Mouse (Mus musculus) ES-E14 (cell line): Measurements from ENCODE around the gene Mrpl58. TPM values are rescaled to one million over a fixed set of nuclear protein-coding genes. Genes with fewer than 3 reads are reported as not detected.

Experiments used
- DNase-seq: peaks from one replicate; pipeline ENCODE4 v3.0.0-alpha.2; 2013; ENCODE audit warnings: low read depth, low spot score
- H3K27ac ChIP-seq: 2 replicates; pipeline ENCODE4 v1.5.1; 2012; ENCODE audit warnings: low read depth, mild to moderate bottlenecking, low read length, moderate library complexity, mixed read lengths; ENCODE audit not compliant: poor library complexity, insufficient read depth, severe bottlenecking
- H3K36me3 ChIP-seq: 2 replicates; pipeline ENCODE4 v1.6.1; 2012; ENCODE audit warnings: mild to moderate bottlenecking, low read length, moderate library complexity, mixed read lengths; ENCODE audit not compliant: control insufficient read depth, poor library complexity, insufficient read depth, severe bottlenecking
- H3K4me1 ChIP-seq, 2 experiments: fragments of 150-350 bp in 1 of 2; sonication (generic) in 1 of 2; 2 replicates each; pipeline ENCODE4 v1.6.1; 2012; ENCODE audit warnings: low read length in 2 of 2, mild to moderate bottlenecking in 1 of 2, mixed read lengths in 1 of 2; ENCODE audit not compliant: control insufficient read depth in 2 of 2, insufficient read depth in 2 of 2, poor library complexity in 1 of 2
- H3K4me3 ChIP-seq, 2 experiments: fragments of 150-350 bp in 1 of 2; sonication (generic) in 1 of 2; 2 replicates each; pipeline ENCODE4 v1.5.1; 2012; ENCODE audit warnings: low read length in 2 of 2, low read depth in 1 of 2, mild to moderate bottlenecking in 1 of 2, mixed read lengths in 1 of 2; ENCODE audit not compliant: insufficient read depth in 1 of 2, poor library complexity in 1 of 2, severe bottlenecking in 1 of 2
- H3K9ac ChIP-seq: 2 replicates; pipeline ENCODE4 v1.6.1; 2012; ENCODE audit warnings: low read depth, mild to moderate bottlenecking, low read length, mixed read lengths; ENCODE audit not compliant: poor library complexity, insufficient read depth, severe bottlenecking
- H3K9me3 ChIP-seq: fragments of 150-350 bp; sonication (generic); 2 replicates; pipeline ENCODE4 v1.6.1; 2012; ENCODE audit warnings: low read depth, mild to moderate bottlenecking, low read length; ENCODE audit not compliant: control insufficient read depth, insufficient read depth
- CHD2 ChIP-seq: IDR thresholded peaks from 2 replicates; pipeline ENCODE4 v1.6.1; 2014; ENCODE audit warnings: mild to moderate bottlenecking, low read depth, low read length, inconsistent platforms
- HCFC1 ChIP-seq: IDR thresholded peaks from 2 replicates; pipeline ENCODE4 v1.6.1; 2012; ENCODE audit warnings: low read length, inconsistent platforms, borderline replicate concordance; ENCODE audit not compliant: insufficient read depth
- MAFK ChIP-seq: IDR thresholded peaks from 2 replicates; pipeline ENCODE4 v1.6.1; 2014; ENCODE audit warnings: mild to moderate bottlenecking, low read depth, low read length, inconsistent platforms; ENCODE audit not compliant: insufficient read depth
- ZC3H11A ChIP-seq: IDR thresholded peaks from 2 replicates; pipeline ENCODE4 v1.6.1; 2012; ENCODE audit warnings: low read depth, mild to moderate bottlenecking, inconsistent platforms, low read length, borderline replicate concordance
- ZNF384 ChIP-seq: IDR thresholded peaks from 2 replicates; pipeline ENCODE4 v1.6.1; 2012; ENCODE audit warnings: low read depth, low read length, inconsistent platforms
- in situ Hi-C, 2 experiments: fragments of 600-800 bp; cut with MboI; formaldehyde crosslinking; loops; one replicate each; pipeline ENCODE4 v1.15.1; 2025; ENCODE audit warnings: low sequenced_read_pairs in 2 of 2, inconsistent platforms in 1 of 2; ENCODE audit not compliant: unreplicated experiment in 2 of 2
- total RNA-seq: library from RNA; depleted of rRNA; stranded (reverse); fragments of 300-350 nt; gene quantifications from 2 replicates; pipeline ENCODE4 v1.2.3, GENCODE M21; 2012; rRNA removed

Gene Mrpl58
- total RNA-seq, result 79.5 and 89.3 TPM in 2 replicates

DNA sequence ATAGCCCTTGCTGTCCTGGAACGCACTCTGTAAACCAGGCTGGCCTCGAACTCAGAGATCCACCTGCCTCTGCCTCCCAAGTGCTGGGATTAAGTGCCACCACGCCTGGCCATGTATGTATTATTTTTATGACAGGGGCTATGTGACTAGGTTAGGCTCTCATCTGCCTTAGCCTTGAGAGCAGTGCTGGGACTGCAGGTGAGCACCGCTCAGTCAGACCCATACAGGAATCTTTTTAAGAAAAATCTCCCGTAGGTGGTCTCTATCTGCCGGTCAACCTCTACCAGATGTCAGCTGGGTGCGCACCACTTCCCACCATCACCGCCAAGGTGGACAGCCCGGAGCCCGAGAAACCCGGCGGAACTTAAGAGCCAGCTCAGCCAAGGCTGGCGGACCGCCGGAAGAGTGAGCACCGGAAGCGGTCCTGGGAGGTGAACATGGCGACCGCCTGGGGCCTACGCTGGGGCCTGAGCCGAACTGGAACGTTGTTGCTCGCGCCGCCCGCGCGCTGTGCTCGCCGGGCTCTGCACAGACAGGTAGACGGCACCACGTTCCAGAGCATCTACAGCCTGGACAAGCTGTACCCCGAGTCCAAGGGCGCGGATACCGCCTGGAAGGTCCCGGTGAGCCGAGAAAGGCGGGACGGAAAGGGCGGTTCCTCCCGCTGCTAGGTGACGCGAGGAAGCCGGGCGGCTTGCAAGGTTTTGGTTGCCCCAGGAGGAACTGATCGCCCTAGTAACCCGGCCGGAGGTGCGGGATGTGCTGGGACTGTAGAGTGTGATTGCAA is at the start of gene Mrpl58:
TSS of gene Mrpl58 (plus strand) at position 415 of the 787 bp plus-strand sequence.
- Histone ChIP-seq H3K9ac (peak within 1 kb of the TSS; percentile 98), H3K27ac (peak within 1 kb of the TSS; percentile 65; the same call in 1 of the 2 replicates), H3K9me3 (no peaks in the 10 kb centered on the region), H3K36me3 (no peaks in the 10 kb centered on the region; the same call in 1 of the 2 replicates), H3K4me3 (peak within 1 kb of the TSS; percentile 90 to 99), H3K4me1 (peaks cover 6 to 14% of the 10 kb centered on the region in 2 experiments)
- in situ Hi-C loops, result no loop called here
- TF ChIP-seq HCFC1 (peak; percentile 82), MAFK (no peak)
- DNase-seq, result peak; percentile 71

DNA sequence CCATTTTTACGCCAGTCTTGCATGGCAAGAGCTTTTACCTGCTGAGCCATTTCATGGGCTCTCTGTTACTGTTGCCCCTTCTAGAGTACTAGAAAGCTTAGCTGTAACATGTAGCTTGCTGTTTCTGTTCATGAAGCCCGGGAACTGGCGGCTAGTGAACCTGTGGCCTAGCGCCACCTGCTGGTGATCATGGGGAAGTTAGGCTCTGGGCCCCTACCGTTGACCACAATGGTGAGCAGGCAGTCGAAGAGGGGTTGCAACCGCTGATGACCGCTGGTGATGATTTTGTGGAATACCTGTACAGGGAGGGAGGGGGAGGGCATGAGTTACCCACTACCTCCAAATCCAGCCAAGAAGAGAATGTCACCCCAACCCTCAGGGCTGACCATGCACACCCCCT is 49.4 kb upstream of the Mrpl58 start:
- DNase-seq, result peak; percentile 66

DNA sequence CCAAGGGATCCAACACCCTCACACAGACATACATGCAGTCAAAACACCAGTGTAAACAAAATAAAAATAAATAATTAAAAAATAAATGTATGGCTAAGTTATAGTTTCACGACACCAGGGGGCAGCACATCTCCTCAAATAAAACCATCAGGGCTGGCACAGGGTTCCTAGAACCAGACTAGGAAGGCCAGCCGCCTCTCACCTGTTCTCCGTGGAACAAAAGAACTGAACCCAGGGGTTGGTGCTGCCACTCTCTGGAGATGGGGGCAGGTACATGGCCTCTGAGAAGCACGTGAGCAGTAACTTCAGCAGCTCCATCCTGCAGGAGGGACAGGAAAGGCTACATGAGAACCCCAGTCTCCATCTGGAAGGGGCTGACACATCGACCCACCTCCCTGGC is 45.1 kb upstream of the Mrpl58 start:
- Histone ChIP-seq H3K36me3 (no peaks in the 10 kb centered on the region), H3K4me1 (peaks cover 0 to 8% of the 10 kb centered on the region in 2 experiments; a peak in 1 of 4 replicates), H3K4me3 (no peak overlapping the region), H3K27ac (no peak overlapping the region), H3K9me3 (no peaks in the 10 kb centered on the region), H3K9ac (no peak overlapping the region)
- in situ Hi-C loops, result no loop called here
- TF ChIP-seq ZNF384, result no peak
- TF ChIP-seq MAFK, result no peak
- TF ChIP-seq ZC3H11A, result 0 out of 2 replicates have a peak, but pooled peaks have one; percentile 14
- no peak for TF ChIP-seq CHD2
- no peak for TF ChIP-seq HCFC1
- no peak for DNase-seq

More for the DNA sequence above, 49.4 kb upstream of the Mrpl58 start:
- Histone ChIP-seq H3K27ac (no peak overlapping the region), H3K36me3 (no peaks in the 10 kb centered on the region), H3K9me3 (no peaks in the 10 kb centered on the region), H3K4me1 (peaks cover 0 to 4% of the 10 kb centered on the region in 2 experiments; a peak in 1 of 4 replicates), H3K4me3 (no peak overlapping the region), H3K9ac (no peak overlapping the region)
- TF ChIP-seq ZC3H11A, result peak; percentile 74; the same call in 1 of the 2 replicates
- no peak for TF ChIP-seq HCFC1
- TF ChIP-seq MAFK, result no peak
- no peak for TF ChIP-seq CHD2
- in situ Hi-C loops, result no loop called here

DNA sequence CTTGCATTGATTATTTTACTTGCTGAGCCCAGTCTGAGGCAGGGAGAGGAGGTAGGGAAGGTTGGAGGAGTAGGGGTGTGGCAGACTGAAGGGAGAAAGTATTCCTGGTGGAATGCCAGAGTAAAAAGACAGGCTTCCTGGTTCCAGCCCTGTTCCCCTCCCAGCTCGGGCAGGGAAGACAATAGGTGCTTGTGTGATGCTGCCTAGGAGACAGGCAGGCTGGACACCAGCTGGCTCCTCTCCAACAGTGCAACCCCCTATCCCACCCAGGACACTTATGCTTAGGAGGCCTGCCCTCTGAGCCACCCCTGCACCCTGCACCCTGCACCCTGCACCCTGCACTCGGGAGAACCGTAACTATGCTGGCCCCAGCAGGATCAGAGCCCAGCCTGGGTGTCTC is 44.3 kb upstream of the Mrpl58 start:
- no peaks in the 10 kb centered on the region for H3K36me3 ChIP-seq
- TF ChIP-seq HCFC1 (no peak), MAFK (no peak), CHD2 (no peak), ZC3H11A (no peak), ZNF384 (no peak)
- H3K9me3 ChIP-seq, result no peaks in the 10 kb centered on the region
- DNase-seq, result no peak
- H3K4me3 ChIP-seq, result no peak overlapping the region
- H3K27ac ChIP-seq, result no peak overlapping the region
- in situ Hi-C loops, result no loop called here
- H3K9ac ChIP-seq, result no peak overlapping the region
- H3K4me1 ChIP-seq, result peaks cover 0 to 8% of the 10 kb centered on the region in 2 experiments; a peak in 1 of 4 replicates
